Mouse (Mus musculus): Measurements from ENCODE around the gene Col4a3. TPM values are rescaled to one million over a fixed set of nuclear protein-coding genes. Genes with fewer than 3 reads are reported as not detected.

Gene Col4a3
- polyA plus RNA-seq, 1 experiment: 0.16 TPM

GRCm38 (mm10) chr1:82647989-82648388 is 61.3 kb downstream of the Col4a3 start:
- no peak overlapping the region for H3K27ac ChIP-seq (ENCODE audit: control insufficient read depth, insufficient read depth, low read length)
- WGBS: 62% methylated on average over 10 of the region's 10 CpGs
- no peak for TF ChIP-seq CTCF (IDR thresholded peaks at IDR 0.05; ENCODE audit: borderline replicate concordance, control insufficient read depth, extremely low read depth, insufficient read depth, low read length, poor library complexity)
- TF ChIP-seq POLR2A (IDR thresholded peaks at IDR 0.05; ENCODE audit: control insufficient read depth, extremely low read depth, insufficient read depth, low read length, poor library complexity): no peak
- no peak for DNase-seq
- no peak overlapping the region for H3K4me3 ChIP-seq (ENCODE audit: control insufficient read depth, insufficient read depth, low read length)
- no peaks in the 10 kb centered on the region for H3K36me3 ChIP-seq (ENCODE audit: control insufficient read depth, insufficient read depth, low read length)
- H3K4me1 ChIP-seq (replicated peaks; ENCODE audit: control insufficient read depth, insufficient read depth, low read length): no peaks in the 10 kb centered on the region
- H3K27me3 ChIP-seq (ENCODE audit: control insufficient read depth, insufficient read depth, low read length): no peaks in the 10 kb centered on the region

- H3K27ac ChIP-seq (ENCODE audit: control insufficient read depth, insufficient read depth, low read length): no peak overlapping the region
- no peaks in the 10 kb centered on the region for H3K27me3 ChIP-seq (ENCODE audit: control insufficient read depth, insufficient read depth, low read length)
- H3K4me3 ChIP-seq (ENCODE audit: control insufficient read depth, insufficient read depth, low read length): no peak overlapping the region
- 95% methylated on average over 4 of the region's 4 CpGs for WGBS
- DNase-seq: no peak
- TF ChIP-seq POLR2A (IDR thresholded peaks at IDR 0.05; ENCODE audit: control insufficient read depth, extremely low read depth, insufficient read depth, low read length, poor library complexity): no peak
- TF ChIP-seq CTCF (IDR thresholded peaks at IDR 0.05; ENCODE audit: borderline replicate concordance, control insufficient read depth, extremely low read depth, insufficient read depth, low read length, poor library complexity): no peak
- no peaks in the 10 kb centered on the region for H3K4me1 ChIP-seq (replicated peaks; ENCODE audit: control insufficient read depth, insufficient read depth, low read length)
- no peaks in the 10 kb centered on the region for H3K36me3 ChIP-seq (ENCODE audit: control insufficient read depth, insufficient read depth, low read length)
Measured at GRCm38 (mm10) chr1:82650868-82651267, 64.1 kb downstream of the Col4a3 start.

- Histone ChIP-seq H3K4me1 (replicated peaks; ENCODE audit: control insufficient read depth, insufficient read depth, low read length) (no peaks in the 10 kb centered on the region), H3K27me3 (ENCODE audit: control insufficient read depth, insufficient read depth, low read length) (no peaks in the 10 kb centered on the region), H3K4me3 (ENCODE audit: control insufficient read depth, insufficient read depth, low read length) (no peak overlapping the region), H3K27ac (ENCODE audit: control insufficient read depth, insufficient read depth, low read length) (no peak overlapping the region), H3K36me3 (ENCODE audit: control insufficient read depth, insufficient read depth, low read length) (no peaks in the 10 kb centered on the region)
- TF ChIP-seq POLR2A (IDR thresholded peaks at IDR 0.05; ENCODE audit: control insufficient read depth, extremely low read depth, insufficient read depth, low read length, poor library complexity) (no peak), CTCF (IDR thresholded peaks at IDR 0.05; ENCODE audit: borderline replicate concordance, control insufficient read depth, extremely low read depth, insufficient read depth, low read length, poor library complexity) (no peak)
- 90% methylated on average over 7 of the region's 7 CpGs for WGBS
- no peak for DNase-seq
Measured at GRCm38 (mm10) chr1:82654046-82654445, 67.3 kb downstream of the Col4a3 start.

GRCm38 (mm10) chr1:82656452-82656851 is 69.7 kb downstream of the Col4a3 start:
- DNase-seq: no peak
- TF ChIP-seq POLR2A (IDR thresholded peaks at IDR 0.05; ENCODE audit: control insufficient read depth, extremely low read depth, insufficient read depth, low read length, poor library complexity) (no peak), CTCF (IDR thresholded peaks at IDR 0.05; ENCODE audit: borderline replicate concordance, control insufficient read depth, extremely low read depth, insufficient read depth, low read length, poor library complexity) (no peak)
- WGBS: 88% methylated on average over 3 of the region's 3 CpGs

GRCm38 (mm10) chr1:82662269-82662668 is 75.5 kb downstream of the Col4a3 start:
- Histone ChIP-seq H3K27me3 (ENCODE audit: control insufficient read depth, insufficient read depth, low read length) (no peaks in the 10 kb centered on the region), H3K27ac (ENCODE audit: control insufficient read depth, insufficient read depth, low read length) (no peak overlapping the region), H3K4me1 (replicated peaks; ENCODE audit: control insufficient read depth, insufficient read depth, low read length) (no peaks in the 10 kb centered on the region), H3K4me3 (ENCODE audit: control insufficient read depth, insufficient read depth, low read length) (no peak overlapping the region), H3K36me3 (ENCODE audit: control insufficient read depth, insufficient read depth, low read length) (no peaks in the 10 kb centered on the region)
- TF ChIP-seq POLR2A (IDR thresholded peaks at IDR 0.05; ENCODE audit: control insufficient read depth, extremely low read depth, insufficient read depth, low read length, poor library complexity) (no peak), CTCF (IDR thresholded peaks at IDR 0.05; ENCODE audit: borderline replicate concordance, control insufficient read depth, extremely low read depth, insufficient read depth, low read length, poor library complexity) (no peak)
- DNase-seq: no peak
- 52% methylated on average over 2 of the region's 2 CpGs for WGBS

More at GRCm38 (mm10) chr1:82656452-82656851, 69.7 kb downstream of the Col4a3 start:
- Histone ChIP-seq H3K4me3 (ENCODE audit: control insufficient read depth, insufficient read depth, low read length) (no peak overlapping the region), H3K4me1 (replicated peaks; ENCODE audit: control insufficient read depth, insufficient read depth, low read length) (no peaks in the 10 kb centered on the region), H3K27ac (ENCODE audit: control insufficient read depth, insufficient read depth, low read length) (no peak overlapping the region), H3K27me3 (ENCODE audit: control insufficient read depth, insufficient read depth, low read length) (no peaks in the 10 kb centered on the region), H3K36me3 (ENCODE audit: control insufficient read depth, insufficient read depth, low read length) (no peaks in the 10 kb centered on the region)

- H3K27ac ChIP-seq (ENCODE audit: control insufficient read depth, insufficient read depth, low read length): no peak overlapping the region
- DNase-seq: no peak
- H3K4me3 ChIP-seq (ENCODE audit: control insufficient read depth, insufficient read depth, low read length): no peak overlapping the region
- TF ChIP-seq POLR2A (IDR thresholded peaks at IDR 0.05; ENCODE audit: control insufficient read depth, extremely low read depth, insufficient read depth, low read length, poor library complexity) (no peak), CTCF (IDR thresholded peaks at IDR 0.05; ENCODE audit: borderline replicate concordance, control insufficient read depth, extremely low read depth, insufficient read depth, low read length, poor library complexity) (no peak)
- 63% methylated on average over 2 of the region's 2 CpGs for WGBS
- no peaks in the 10 kb centered on the region for H3K4me1 ChIP-seq (replicated peaks; ENCODE audit: control insufficient read depth, insufficient read depth, low read length)
- no peaks in the 10 kb centered on the region for H3K27me3 ChIP-seq (ENCODE audit: control insufficient read depth, insufficient read depth, low read length)
- H3K36me3 ChIP-seq (ENCODE audit: control insufficient read depth, insufficient read depth, low read length): no peaks in the 10 kb centered on the region
Measured at GRCm38 (mm10) chr1:82663522-82663921, 76.8 kb downstream of the Col4a3 start.

GRCm38 (mm10) chr1:82686328-82686727 is 99.6 kb downstream of the Col4a3 start:
- H3K4me1 ChIP-seq (replicated peaks; ENCODE audit: control insufficient read depth, insufficient read depth, low read length): no peaks in the 10 kb centered on the region
- H3K27me3 ChIP-seq (ENCODE audit: control insufficient read depth, insufficient read depth, low read length): no peaks in the 10 kb centered on the region
- DNase-seq: no peak
- no peaks in the 10 kb centered on the region for H3K36me3 ChIP-seq (ENCODE audit: control insufficient read depth, insufficient read depth, low read length)
- WGBS: 35% methylated on average over 5 of the region's 5 CpGs
- TF ChIP-seq POLR2A (IDR thresholded peaks at IDR 0.05; ENCODE audit: control insufficient read depth, extremely low read depth, insufficient read depth, low read length, poor library complexity) (no peak), CTCF (IDR thresholded peaks at IDR 0.05; ENCODE audit: borderline replicate concordance, control insufficient read depth, extremely low read depth, insufficient read depth, low read length, poor library complexity) (no peak)
- H3K27ac ChIP-seq (ENCODE audit: control insufficient read depth, insufficient read depth, low read length): no peak overlapping the region
- H3K4me3 ChIP-seq (ENCODE audit: control insufficient read depth, insufficient read depth, low read length): no peak overlapping the region

All from thymus, adult 2 months (tissue).